Mouse (Mus musculus) testis, postnatal 14 days (tissue): Measurements from ENCODE around the gene Pla2g7.

Experiments used
- DNase-seq: peaks from one replicate; pipeline ENCODE4 v3.0.0; 2021; ENCODE audit warnings: low spot score

Gene Pla2g7

GRCm38 (mm10) chr17:43581012-43581467, 13.1 kb downstream of the Pla2g7 start:
- peak; percentile 10 for DNase-seq

DNA sequence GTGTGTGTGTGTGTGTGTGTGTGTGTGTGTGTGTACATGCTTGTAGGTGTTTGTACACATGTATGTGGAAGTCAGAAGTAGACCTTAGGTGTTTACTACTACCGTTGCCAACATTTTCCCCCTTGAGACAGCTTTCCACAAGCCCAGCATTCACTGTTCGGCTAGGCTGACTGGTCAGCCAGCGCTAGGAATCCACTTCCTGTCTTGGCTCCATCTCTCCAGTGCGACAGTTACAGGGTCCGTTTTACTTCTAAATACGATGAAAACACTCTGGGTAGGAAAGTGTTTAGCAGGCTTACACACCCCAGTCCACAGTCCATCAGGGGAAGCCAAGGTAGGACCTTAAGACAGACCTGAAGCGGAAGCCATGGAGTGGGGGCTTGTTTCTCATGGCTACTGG, 16.9 kb downstream of the Pla2g7 start:
- no peak for DNase-seq

DNA sequence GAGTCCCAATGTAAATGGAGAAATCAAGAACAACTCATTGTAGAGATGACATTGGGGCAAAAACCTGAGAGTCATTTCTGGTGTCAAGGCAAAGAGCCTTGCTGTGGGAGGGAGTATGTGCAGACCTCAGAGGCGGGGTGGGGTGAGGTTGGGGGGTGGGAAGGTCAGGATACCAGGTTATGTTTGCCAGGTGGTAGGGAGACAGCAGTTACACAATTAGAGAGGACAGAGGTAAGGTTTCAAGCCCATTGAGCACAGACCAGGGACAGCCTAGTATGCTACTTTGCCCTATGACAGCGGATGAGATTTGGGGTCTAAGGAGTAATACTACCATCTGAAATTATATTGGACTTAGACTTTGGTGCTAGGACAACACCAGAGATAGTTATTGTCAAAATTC, 19.4 kb downstream of the Pla2g7 start:
- no peak for DNase-seq

DNA sequence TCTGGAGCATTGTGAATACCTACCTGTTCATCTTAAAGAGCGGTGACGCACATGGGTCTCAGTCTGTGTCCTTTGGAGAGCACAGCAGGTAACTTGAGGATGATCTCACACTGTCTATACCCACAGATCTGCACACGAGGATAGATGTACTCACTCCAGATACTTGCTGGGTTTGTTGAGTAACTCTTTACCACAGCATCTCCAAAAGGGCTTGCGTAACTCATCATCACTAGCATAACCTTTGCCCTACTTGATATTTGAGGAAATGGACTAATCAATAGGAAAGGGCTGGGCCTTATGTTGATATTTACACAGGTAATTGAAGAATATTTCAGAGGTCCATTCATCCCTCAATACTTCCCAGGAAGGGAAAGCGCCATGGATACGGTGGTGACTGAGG, 21.9 kb downstream of the Pla2g7 start:
- no peak for DNase-seq

DNA sequence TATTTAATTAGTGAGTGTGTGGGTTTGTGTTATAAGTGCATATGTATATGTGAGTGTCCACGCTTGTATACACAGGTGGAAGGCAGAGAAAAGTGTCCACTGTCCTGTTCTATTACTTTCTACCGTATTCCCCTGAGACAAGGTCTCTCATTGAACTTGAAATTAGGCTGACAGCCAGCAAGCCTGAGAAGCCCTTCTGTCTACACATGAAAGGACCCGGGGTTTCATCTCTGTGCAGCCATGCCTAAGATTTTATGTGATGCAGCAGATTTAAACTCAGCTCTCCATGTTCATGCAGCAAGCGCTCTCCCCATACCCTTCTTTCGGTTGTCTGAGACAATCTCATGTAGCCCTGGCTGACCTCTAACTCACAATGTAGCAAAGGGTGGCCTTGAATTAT, 22.6 kb downstream of the Pla2g7 start:
- DNase-seq: no peak

- no peak for DNase-seq
Measured at GRCm38 (mm10) chr17:43592296-43593291, 24.7 kb downstream of the Pla2g7 start.

DNA sequence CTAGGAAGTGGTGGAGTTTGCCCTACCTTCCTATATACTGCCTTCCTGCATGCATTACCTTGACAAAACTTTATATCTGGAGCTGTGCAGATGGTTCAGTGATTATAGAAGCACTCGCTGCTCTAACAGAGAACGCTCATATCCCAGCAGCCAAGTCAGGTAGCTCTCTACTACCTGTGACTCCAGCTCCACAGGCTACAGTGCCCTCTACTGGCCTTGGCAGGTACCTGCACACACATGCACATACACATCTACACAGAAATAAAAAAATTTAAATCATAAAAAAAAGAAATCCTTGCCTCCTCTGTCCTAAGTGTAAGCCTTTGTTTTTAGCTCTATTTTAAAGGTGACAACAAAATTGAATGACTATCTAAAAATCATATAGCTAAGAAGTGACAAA, 29.8 kb downstream of the Pla2g7 start:
- DNase-seq: no peak

GRCm38 (mm10) chr17:43598706-43599105, 30.8 kb downstream of the Pla2g7 start:
- no peak for DNase-seq

DNA sequence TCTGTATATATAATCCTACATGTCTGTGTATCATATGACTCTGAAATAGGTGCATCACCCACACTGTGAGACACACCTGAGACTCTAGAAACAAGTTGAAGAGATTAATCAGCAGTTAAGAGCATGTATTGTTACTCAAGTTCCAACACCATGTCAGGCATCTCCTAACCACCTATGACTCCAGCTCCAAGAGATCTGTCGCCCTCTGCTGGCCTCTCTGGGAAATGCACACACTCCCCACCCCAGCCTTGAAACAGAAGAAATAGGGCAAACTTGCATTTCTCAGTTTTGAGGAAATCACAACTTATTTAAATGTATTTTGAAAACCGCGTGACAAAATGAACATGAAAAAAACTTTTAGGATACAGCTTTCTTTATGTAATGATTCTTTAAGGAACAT, 38.8 kb downstream of the Pla2g7 start:
- DNase-seq: peak; percentile 51

DNA sequence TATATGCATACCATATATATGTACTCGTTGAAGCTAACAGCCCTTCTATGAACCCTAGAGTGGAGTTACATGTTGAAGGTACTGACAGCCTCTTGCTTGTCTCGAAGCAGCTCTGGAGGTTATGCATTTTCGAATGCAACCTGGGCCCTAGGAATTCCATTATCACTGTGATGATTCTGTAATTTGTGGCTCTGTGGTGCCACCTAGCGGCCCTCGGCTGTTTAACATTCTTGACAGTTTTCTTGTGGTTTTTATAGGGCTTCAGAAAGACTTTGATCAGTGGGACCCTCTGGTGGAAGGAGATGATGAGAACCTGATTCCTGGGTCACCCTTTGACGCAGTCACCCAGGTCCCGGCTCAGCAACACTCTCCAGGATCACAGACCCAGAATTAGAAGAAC, 43.7 kb downstream of the Pla2g7 start:
- no peak for DNase-seq

DNA sequence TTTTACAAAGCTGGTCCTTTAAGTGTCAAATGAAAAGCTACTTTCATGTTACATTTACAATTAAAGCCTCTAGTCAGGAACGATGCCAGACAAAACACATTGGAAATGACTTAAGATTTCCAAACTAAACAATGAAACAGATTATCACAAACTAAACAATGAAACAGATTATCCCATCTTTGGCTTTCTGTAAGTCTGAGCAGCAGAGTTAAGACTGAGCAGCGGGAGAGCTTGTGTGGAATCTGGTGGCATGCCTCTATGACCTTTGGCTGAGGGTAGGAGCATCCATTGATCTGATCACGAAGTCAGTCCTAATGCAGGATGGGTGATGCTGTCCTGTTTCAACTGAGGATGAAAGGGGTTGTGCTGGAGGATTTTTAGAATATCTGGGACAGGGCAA, 44.3 kb downstream of the Pla2g7 start:
- DNase-seq: no peak

- DNase-seq: no peak
Measured at GRCm38 (mm10) chr17:43619156-43619555, 51.3 kb downstream of the Pla2g7 start.

GRCm38 (mm10) chr17:43622076-43622475, 54.2 kb downstream of the Pla2g7 start:
- no peak for DNase-seq

DNA sequence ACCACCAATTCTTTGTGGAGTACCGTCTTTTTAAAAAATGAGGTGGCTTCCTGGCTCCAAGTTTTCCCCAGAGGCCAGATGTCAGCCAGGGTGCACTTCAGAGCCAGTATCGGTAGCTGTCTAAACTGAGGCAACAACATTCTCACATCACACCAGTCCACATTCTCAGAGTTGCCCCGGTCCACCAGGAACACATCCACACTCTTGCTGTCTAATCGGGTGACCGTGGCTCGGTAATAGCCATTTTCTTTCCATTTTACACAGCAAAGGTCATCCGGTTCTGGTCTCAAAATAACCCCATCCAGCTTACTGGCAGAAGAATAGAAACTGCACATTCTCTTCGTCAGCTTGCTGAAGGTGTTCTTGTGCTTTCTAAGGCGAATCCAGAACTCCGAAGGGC, 60.3 kb downstream of the Pla2g7 start:
- DNase-seq: no peak

- DNase-seq: no peak
Measured at GRCm38 (mm10) chr17:43629026-43629495, 61.2 kb downstream of the Pla2g7 start.

DNA sequence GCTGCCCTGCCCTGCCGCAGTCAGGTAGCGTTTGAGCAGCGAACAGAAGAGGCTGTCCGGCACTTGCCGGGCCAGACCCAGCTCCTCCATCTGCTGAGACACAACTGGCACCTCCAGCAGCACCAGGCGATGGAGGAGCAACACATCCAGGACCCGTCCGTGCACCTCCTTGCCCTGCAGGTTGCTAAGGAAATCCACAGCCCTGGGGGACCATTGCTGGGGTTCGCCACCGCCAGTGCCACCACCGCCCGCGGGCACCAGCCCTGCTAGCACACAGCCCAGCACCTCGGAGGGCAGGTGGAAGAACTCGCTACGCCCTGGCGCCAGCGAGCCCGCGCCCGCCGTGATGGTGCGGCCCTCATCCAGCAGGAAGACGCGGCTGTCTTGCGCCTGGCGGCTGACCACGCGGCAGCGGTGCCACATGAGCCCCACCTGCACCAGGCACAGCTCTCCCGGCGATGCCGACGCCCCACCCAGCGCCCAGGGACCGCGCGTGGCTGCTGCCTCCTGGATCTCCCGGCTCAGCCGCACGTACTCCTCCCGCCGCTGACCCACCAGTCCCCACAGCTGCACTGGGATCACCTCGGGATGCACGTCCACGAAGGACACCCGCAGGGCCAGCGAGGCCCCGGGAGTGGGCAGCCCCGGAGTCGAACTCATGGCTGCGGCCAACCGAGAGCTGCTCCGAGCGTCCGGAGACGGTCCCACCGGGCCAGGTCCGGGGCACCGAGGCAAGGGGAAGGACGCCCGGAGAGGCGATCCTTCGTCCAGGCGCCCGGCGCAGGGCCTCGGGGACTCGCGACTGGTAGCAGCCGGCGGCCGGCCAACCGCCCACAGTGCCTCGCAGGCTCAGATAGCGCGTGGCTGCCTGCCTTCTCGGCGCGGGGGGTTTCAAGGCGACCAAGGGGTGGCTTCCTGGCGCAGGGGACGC, 61.9 kb downstream of the Pla2g7 start, which contains the start of gene Tdrd6:
Tdrd6 (minus strand) TSS at position 804 of the 931 bp plus-strand sequence.
- DNase-seq: no peak

DNA sequence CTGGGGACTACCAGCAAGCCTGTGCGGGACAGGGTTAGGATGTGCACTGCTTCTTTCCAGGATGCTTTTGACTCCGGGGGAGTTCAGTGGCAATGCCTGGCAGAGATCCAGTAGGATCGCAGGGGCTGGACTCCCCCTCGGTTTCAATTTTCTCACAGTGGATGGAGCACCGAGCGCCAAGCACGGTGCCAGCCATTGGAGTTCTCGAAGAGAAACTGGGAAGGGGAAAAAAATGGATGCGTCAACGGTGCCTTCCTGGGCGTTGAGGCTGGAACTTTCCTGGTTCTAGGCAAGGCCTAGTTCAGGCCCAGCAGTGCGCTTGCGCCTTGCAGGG, 62.5 kb downstream of the Pla2g7 start:
- DNase-seq: peak; percentile 25

DNA sequence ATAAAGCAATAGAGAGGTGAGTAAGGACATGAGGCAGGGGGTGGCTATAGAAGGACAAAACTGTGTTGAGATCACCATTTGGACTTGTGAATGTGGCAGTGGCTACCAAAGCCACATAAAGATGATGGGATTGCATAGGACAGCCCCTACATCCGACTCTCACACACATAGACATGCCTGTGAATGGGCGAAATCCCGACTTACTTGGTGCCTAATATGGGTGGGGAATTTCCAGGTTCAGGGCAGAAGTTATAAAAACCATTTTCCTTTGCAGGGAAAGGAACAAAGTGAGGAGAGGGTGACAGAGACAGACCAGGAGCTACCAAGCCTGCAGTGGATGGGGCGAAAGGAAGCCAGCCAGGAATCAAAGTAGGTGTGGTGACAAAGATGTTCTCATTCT, 69.2 kb downstream of the Pla2g7 start:
- no peak for DNase-seq

- DNase-seq: no peak
Measured at GRCm38 (mm10) chr17:43640825-43641224, 72.9 kb downstream of the Pla2g7 start.

DNA sequence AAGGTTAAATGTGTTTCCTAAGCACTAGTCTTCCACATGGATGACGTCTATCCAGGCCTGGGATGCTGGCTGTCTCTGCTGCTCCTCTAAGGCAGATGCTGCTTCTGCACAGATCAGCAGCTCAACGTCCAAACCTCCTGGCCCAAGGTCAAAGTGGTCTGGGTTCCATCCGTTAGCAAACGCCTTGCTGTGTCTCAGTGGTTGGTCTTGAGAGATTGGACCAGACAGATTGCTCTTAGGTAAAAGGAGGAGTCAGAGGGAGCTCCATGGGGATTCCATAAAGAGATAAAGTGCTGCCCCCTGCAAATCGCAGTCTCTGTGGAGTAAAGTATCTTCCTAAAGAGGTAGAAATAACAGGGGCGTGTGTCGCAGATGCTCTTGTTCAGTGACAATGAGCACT, 75.3 kb downstream of the Pla2g7 start:
- DNase-seq: no peak

DNA sequence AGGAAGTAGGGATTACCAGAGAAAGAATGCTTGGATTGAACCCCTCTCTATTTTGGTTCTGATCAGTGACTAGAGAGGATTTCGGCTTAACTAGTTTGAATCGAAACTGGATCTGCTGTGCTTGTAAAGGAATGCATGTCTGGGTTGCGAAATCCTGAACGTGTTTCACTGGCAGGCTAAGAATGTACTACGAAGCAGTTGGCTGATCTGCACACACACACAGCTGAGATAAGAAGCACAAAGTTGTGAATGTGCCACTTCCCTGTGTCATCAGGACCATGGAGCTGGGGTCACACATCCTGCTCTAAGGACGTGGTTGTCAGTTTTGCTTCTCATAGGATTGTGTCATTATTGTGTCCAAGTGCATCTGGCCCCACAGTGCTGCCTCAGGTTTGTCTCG, 76.5 kb downstream of the Pla2g7 start:
- DNase-seq: no peak

- no peak for DNase-seq
Measured at GRCm38 (mm10) chr17:43645136-43645535, 77.2 kb downstream of the Pla2g7 start.

DNA sequence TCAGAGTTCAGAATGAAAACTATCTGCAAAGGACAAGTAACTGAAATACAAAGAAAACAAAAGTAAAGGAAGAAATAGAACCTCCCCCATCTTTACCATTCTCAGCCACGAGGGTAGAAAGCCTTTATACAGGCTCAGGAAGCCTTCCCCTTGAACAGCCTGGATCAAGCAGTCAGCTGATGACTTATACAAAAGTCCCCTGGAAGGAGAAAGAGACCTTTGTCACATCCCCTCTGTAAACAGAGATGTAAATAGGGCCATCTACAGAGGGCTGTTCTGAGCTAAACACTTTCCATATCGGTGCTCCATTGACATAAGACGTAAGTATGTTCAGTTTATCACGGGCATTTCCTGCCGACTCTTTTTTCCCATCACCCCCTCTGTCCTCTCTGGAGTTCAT, 79.0 kb downstream of the Pla2g7 start:
- DNase-seq: no peak
